Mouse (Mus musculus): ENCODE results near the gene Atp8a2. TPM values are rescaled to one million over a fixed set of nuclear protein-coding genes. Genes with fewer than 3 reads are reported as not detected.
A peak's percentile ranks its signal among the peaks of the same experiment; 100 is the strongest.
"Not testable (repeated sequence)": the region's sequence is repeated elsewhere in the genome, so short reads cannot be mapped to it uniquely, and the experiment has no call there.

The Atp8a2 gene
- polyA plus RNA-seq, 1 experiment: 16.1 TPM

DNA sequence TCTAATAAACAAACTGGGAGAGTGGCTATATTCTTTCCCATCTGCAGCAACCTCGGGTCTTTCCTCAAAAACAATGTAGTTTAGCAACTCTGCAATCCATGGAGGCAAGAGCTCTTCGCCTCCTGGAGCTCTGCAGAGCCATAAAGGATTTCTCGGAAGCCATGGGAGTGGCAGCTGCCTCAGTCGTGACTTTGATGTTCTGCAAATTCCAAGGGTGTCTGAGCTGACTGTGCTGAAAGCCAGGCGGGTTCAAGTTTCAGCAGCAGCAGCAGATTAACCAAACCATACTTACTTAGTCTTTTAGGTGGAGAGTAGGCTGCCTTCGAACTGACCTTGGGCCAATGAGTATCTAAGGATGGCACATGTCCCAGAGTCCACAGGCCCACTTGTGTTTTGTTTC lies 264.6 kb downstream of the Atp8a2 start:
- DNase-seq (ENCODE audit: extremely low spot score in 1 of 2, low spot score in 1 of 2): no peak

DNA sequence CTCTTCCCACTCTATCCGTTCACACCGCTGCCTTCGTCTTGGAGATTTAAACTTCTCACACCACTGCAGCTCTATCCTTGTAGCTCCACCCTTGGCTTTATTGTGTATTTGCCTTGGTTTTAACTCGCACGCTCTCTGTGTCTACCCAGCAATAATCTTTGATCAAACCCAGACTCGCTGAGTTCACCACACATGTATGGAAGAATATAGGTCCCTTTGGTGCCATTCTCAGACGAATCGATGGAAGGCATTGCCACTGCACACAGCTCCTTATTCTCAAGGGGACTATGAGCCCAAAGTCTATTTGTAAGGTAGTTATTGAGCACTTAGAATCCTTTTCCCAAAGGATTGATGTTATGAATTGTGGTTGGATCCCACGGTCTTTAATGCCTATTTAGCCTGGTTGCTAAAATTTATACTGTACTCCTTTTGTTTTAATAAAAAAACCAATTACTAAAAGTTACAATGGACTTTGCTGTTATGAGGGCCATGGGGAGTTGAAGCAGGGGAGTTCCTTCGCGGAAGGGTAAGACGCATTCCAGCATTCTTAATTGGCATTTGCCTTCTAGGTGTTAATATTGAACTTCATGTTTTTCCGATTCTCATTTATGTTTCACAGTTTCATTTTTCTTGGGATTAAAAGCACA lies 265.4 kb downstream of the Atp8a2 start:
- no peak for DNase-seq (ENCODE audit: extremely low spot score in 1 of 2, low spot score in 1 of 2)

DNA sequence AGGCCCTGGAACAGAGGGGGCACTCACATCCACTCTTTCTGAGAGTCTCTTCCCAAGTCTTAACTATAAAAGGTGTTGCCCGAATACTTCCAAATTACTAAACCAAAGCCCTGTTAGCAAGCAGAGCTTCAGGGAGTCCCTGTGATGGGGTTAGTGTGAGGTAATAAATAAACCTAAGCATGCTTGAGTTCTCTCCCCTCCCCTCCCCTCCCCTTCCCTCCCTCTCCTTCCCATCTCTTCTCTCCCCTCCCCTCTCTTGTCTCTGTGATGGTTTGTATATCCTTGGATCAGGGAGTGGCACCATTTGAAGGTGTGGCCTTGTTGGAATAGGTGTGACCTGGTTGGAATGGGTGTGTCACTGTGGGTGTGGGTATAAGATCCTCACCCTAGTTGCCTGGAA lies 267.8 kb downstream of the Atp8a2 start:
- not testable (repeated sequence) for DNase-seq (ENCODE audit: extremely low spot score in 1 of 2, low spot score in 1 of 2)

DNA sequence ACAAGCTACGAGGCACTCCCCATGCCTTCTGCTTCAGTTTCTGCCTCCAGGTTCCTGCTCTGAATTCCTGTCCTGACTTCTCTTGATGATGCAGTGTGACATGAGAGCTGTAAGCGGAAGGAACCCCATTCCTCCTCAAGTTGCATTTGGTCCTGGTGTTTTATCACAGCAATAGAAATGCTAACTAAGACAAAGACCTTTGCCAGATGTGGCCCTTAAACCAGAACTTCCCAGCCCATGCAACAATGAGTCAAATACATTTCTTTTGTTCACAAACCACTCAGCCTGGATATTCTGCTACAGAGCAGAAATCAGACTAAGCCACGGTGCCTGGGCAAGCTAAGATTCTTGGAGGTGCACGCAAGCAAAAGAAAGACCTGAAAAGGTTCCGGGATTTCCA lies 268.2 kb downstream of the Atp8a2 start:
- DNase-seq (ENCODE audit: extremely low spot score in 1 of 2, low spot score in 1 of 2): no peak

- no peak for DNase-seq (ENCODE audit: extremely low spot score in 1 of 2, low spot score in 1 of 2)
Measured at GRCm38 (mm10) chr14:59927804-59928203, 269.2 kb downstream of the Atp8a2 start.

DNA sequence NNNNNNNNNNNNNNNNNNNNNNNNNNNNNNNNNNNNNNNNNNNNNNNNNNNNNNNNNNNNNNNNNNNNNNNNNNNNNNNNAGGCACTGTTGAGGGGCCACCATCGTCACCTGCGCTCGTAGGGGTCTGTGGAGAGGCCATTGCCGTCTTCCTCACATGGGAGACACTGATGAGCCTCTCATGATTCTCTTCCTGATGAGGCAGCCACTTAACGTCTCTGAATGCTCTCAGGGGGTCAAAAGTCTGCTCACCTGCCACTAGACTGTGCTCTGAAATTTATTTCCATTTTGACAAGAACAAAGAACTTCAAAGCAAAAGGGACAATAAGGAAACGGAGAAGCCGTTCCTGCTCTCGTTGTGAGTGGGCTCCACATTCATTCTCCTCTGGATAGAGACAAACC lies 277.1 kb downstream of the Atp8a2 start:
- DNase-seq (ENCODE audit: extremely low spot score in 1 of 2, low spot score in 1 of 2): no peak

GRCm38 (mm10) chr14:59903484-59904130 lies 293.4 kb downstream of the Atp8a2 start:
- DNase-seq (ENCODE audit: extremely low spot score in 1 of 2, low spot score in 1 of 2): no peak

DNA sequence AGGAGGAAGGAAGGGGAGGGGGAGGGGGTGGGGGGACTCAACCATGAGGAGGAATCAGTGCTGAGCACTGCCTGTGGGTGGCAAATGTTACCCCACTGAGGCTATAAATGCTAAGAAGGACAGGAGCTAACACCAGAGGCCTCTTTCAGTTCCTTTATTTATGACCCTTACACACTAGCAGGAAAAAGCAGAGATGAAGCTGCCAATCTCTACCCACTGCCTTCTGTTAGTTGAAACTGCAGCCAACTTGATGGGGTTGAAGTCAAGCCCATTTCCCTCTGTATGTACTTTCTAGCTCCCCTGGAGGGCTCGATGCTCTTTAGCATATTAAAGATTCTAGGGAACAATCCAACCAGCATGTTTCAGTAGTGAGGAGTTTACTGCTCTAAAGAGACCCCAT lies 303.0 kb downstream of the Atp8a2 start:
- peak in 1 of 2 experiments; percentile 40 for DNase-seq (ENCODE audit: extremely low spot score in 1 of 2, low spot score in 1 of 2)

DNA sequence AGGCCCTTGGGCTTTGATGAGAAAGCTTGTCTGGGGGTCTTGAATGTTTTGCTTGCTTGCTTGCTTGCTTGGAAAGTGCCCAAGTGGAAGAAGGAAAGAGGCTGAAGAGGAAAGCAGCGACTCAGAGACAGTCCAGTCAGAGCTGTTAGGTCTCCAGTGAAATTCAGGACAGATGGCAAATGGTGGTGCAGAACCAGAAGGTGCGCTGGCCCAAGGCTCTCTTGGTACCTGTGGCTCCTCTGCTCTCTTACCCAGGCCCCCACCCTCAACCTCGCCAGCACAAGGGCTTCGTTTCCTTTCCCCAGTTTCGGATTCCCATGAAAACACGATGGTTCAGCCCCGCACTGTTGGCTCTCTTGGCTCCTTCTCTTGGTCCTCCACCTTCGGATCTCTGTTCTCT lies 304.9 kb downstream of the Atp8a2 start:
- DNase-seq (ENCODE audit: extremely low spot score in 1 of 2, low spot score in 1 of 2): no peak

GRCm38 (mm10) chr14:59891491-59891890 lies 305.5 kb downstream of the Atp8a2 start:
- no peak for DNase-seq (ENCODE audit: extremely low spot score in 1 of 2, low spot score in 1 of 2)

DNA sequence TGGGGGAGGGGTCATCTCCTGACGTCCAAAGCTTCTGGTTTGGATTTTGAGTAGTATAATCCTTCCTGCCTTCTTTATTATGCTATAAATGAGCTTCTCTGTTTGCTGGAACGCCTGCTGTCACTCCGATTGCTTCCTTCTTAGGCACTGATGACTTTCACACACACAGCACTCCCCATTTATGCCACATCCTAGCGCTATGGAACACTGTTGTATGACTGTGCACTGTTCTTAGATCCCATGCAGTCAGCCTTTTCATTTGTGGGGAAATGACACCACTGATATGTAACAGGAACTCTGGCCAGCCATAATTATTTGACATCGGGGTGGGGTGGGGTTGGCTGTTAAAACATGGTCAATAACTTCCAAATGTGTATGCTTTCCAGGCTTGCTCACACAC lies 306.2 kb downstream of the Atp8a2 start:
- DNase-seq (ENCODE audit: extremely low spot score in 1 of 2, low spot score in 1 of 2): no peak

DNA sequence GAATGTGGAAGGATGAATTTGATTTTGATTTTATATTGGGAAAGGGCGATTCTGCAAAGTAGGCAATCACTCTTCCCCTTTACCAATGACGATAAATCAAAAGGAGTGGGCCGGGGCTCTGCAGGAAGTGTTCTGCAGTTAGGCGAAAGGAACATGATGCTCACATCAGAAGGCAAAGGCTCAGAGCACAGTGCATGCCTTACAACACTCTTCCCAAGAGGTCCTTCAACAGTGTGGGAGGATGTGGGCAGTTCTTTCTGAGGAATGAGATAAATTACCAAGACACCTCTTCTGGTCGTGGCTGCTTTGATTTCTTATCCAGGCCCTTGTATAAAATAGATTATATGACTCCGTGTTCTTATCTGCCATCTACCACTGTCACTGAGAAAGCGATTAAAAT lies 306.9 kb downstream of the Atp8a2 start:
- DNase-seq (ENCODE audit: extremely low spot score in 1 of 2, low spot score in 1 of 2): no peak

DNA sequence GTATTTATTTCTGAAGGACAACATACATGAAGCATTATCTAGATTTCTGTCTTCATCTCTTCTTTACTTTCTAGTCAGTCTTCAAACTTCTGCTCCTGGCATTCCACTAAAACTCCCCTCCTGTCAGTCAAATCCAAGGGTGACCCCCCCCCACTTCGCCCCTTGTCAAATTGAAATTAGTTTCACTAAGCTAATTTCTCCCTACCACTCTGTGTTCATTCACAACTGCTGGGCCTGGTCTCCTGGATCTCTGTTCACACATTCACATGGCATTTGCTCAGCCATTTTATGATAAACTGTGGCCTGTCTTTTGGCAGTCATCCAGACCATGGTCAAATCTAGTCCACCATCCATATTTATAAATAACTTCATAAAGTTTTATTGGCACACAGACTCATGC lies 308.5 kb downstream of the Atp8a2 start:
- DNase-seq (ENCODE audit: extremely low spot score in 1 of 2, low spot score in 1 of 2): no peak

- no peak for DNase-seq (ENCODE audit: extremely low spot score in 1 of 2, low spot score in 1 of 2)
Measured at GRCm38 (mm10) chr14:59888046-59888445, 308.9 kb downstream of the Atp8a2 start.

DNA sequence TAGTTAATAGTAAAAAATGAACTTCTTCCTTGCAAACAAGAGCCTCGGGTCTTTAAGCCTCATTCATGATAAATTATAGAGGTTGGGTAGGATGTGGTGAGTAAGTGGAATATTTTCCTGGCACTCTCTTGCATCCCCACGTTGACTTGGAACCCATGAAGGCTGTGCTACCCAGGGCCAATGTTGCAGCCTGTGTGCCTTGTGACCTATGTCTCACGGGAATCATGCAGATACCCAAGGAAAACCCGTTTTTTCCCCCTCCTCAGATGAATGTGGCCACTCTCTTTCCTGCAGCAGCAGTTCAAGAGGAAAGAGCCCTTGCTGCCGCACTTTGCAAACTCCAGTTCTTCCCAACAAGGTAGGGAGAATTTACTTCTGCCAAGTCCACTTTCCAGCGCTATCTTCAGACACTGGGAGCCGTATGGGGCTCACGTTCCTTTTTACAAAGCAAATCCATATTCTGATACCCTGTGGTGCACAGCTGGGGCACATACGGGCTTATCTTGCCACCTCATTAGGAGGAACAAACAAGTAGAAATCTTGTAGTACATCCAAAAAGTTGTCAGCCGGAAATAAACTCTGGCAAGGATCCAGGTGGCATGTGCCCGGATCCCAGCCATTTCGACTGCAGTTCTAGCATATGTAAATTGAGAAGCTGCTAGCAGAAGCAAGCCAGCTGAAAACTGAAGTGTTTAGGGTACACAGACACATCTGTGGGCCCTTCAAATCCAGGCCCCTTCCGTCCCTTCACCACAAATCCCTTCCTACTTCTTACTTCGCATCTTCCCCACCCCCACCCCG lies 309.7 kb downstream of the Atp8a2 start:
- peak; percentile 39 to 55 for DNase-seq (ENCODE audit: extremely low spot score in 1 of 2, low spot score in 1 of 2)

DNA sequence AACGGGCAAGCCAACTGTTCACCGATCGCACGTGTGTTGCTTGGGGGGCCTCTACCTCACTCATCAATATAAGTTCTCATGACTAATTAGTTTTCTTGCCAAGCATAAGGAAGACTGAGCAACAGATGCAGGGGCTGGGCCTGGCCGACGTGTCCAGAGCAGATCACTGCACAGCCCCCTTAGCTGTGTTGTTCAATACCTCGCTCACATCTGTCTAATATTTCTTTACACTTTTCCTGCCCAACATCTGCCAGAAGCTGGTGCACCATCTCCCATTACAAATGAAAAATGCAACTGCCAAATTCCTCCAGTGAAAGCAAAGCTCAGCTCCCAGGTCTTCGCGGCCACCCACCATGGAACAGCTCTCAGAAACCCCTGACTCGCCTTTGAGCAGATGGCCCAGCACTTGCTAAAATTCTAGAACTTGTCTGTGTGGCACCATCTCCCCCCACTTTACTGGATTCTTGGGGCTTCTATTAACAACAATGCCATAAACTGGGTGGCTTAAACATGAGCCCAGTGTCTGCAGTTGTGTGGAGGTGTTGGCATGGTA lies 313.4 kb downstream of the Atp8a2 start:
- no peak for DNase-seq (ENCODE audit: extremely low spot score in 1 of 2, low spot score in 1 of 2)

- DNase-seq (ENCODE audit: extremely low spot score in 1 of 2, low spot score in 1 of 2): no peak
Measured at GRCm38 (mm10) chr14:59880829-59881228, 316.1 kb downstream of the Atp8a2 start.

- no peak for DNase-seq (ENCODE audit: extremely low spot score in 1 of 2, low spot score in 1 of 2)
Measured at GRCm38 (mm10) chr14:59878248-59878647, 318.7 kb downstream of the Atp8a2 start.

GRCm38 (mm10) chr14:59876525-59876924 lies 320.5 kb downstream of the Atp8a2 start:
- DNase-seq (ENCODE audit: extremely low spot score in 1 of 2, low spot score in 1 of 2): no peak

DNA sequence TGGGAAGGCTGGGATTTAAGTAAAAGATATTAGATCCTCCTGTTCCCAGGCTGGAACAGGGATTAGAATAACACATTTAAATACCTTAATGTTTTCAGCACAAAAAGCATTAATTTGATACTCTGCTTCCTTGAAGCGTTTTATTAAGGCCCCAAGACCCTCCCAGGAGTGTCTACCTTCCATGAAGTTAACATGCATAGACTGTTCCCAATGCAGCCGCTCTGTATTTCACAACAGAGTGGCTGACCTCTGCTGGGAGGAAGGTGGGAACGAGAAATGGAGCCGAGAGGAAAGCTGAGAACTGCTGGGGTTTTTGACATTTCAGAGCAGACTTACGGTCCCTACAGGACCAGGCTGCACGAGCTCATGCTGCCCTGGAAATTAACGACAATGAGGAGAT lies 328.6 kb downstream of the Atp8a2 start:
- DNase-seq (ENCODE audit: extremely low spot score in 1 of 2, low spot score in 1 of 2): no peak

- DNase-seq (ENCODE audit: extremely low spot score in 1 of 2, low spot score in 1 of 2): no peak
Measured at GRCm38 (mm10) chr14:59867749-59868148, 329.2 kb downstream of the Atp8a2 start.
